In the genomic region with DNA sequence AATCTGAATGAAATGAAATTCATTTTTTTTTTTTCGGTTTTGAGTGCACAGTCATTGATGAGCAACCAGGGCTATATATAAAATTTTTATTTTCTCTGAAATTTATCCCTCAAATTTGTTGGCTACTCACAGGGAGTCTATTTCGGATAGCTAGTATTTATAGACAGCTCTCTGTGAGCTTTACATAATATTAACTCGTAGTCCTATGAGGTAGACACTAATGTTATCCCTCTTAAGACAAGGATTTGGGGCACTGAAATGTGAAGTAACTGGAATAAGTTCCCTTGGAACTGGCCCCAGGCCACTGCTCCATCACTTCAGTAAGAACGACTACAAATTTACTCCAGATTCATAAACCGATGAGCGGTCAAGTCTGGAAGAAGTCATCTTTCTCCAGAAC, we compare ENCODE assay signal across 29 mouse cellular contexts.
"Had no signal": no experiment of that assay in that cellular context is flagged by ENCODE, and none has a peak within 500 bp of the region (broad histone marks: within the 10 kb centered on the region; RNA-seq: fewer than 3 reads in every experiment).

No protein-coding gene starts in this region.

- ATAC-seq: liver, embryonic 12.5 days; liver, postnatal 0 days; lung, postnatal 0 days; midbrain, embryonic 13.5 days; midbrain, embryonic 15.5 days; midbrain, embryonic 16.5 days had no signal

- DNase-seq: left cerebral cortex, postnatal 4 days; liver; liver, embryonic 13.5 days; liver, postnatal 0 days; lung, adult 18-20 months; lung, adult 2 months; lung, embryonic 14.5 days; lung, postnatal 10 days; lung, postnatal 14 days; lung, postnatal 36 days; lung, postnatal 4 days; midbrain, embryonic 14.5 days had no signal

- H3K4me1 ChIP-seq: liver, embryonic 12.5 days; liver, embryonic 13.5 days; liver, embryonic 15.5 days; lung, embryonic 15.5 days; megakaryocyte, embryonic 14.5 days; midbrain, embryonic 12.5 days; midbrain, embryonic 15.5 days had no signal

- H3K27ac ChIP-seq: limb, embryonic 10.5 days; limb, embryonic 12.5 days; limb, embryonic 13.5 days; limb, embryonic 15.5 days; liver, embryonic 12.5 days; liver, embryonic 13.5 days; liver, embryonic 14.5 days; liver, embryonic 15.5 days; lung, embryonic 15.5 days; macrophage; midbrain, embryonic 10.5 days; midbrain, embryonic 12.5 days; midbrain, embryonic 13.5 days; midbrain, embryonic 15.5 days had no signal

- H3K36me3 ChIP-seq: limb, embryonic 10.5 days; limb, embryonic 12.5 days; limb, embryonic 13.5 days; limb, embryonic 15.5 days; liver, embryonic 12.5 days; liver, embryonic 13.5 days; liver, embryonic 15.5 days; lung, embryonic 15.5 days; midbrain, embryonic 10.5 days; midbrain, embryonic 12.5 days; midbrain, embryonic 13.5 days; midbrain, embryonic 15.5 days had no signal

- H3K4me3 ChIP-seq: limb, embryonic 10.5 days; limb, embryonic 12.5 days; limb, embryonic 13.5 days; limb, embryonic 15.5 days; liver, embryonic 12.5 days; liver, embryonic 13.5 days; liver, embryonic 15.5 days; lung, embryonic 15.5 days; megakaryocyte, embryonic 14.5 days; midbrain, embryonic 10.5 days; midbrain, embryonic 12.5 days; midbrain, embryonic 13.5 days; midbrain, embryonic 15.5 days; myocyte had no signal

- H3K27me3 ChIP-seq: limb, embryonic 12.5 days; limb, embryonic 15.5 days; liver, embryonic 12.5 days; liver, embryonic 13.5 days; liver, embryonic 15.5 days; lung, embryonic 15.5 days; megakaryocyte, embryonic 14.5 days; midbrain, embryonic 12.5 days; midbrain, embryonic 13.5 days; midbrain, embryonic 15.5 days had no signal
